Mouse (Mus musculus): ENCODE measurements at regions not wholly inside any gene's neighbourhood (a gene's known extent, or its start where the extent isn't known, plus 50 kb on each side); places are given as distances from the start of the nearest gene placed in this dataset.

DNA sequence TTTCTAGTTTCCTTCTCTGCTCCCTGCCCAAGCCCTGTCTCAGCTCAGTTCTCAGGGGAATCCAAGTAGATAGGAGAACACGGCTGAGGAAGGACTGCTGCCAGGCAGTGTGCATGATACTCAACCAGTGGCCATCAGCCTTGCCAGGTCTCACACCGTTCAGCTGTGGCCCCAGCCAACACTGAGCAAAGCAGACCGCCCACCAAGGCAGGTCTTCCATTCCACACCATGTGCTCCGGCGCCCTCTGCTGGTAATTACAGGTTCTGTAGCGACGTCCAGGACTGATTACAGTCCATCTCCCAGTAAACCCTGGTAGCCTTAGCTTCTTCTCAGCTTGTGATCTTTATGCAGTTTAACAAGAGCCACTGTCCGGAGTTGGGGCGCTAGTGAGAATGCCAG lies 144.5 kb downstream of the Tfcp2l1 start:
- H3K4me1 ChIP-seq (ENCODE audit: control insufficient read depth, insufficient read depth, low read length): no peaks in the 10 kb centered on the region
- no peak overlapping the region for H3K4me3 ChIP-seq (ENCODE audit: low read length)
- H3K9ac ChIP-seq (ENCODE audit: low read length): no peak overlapping the region
- no peaks in the 10 kb centered on the region for H3K36me3 ChIP-seq (ENCODE audit: control insufficient read depth, insufficient read depth)
- 18% methylated on average over 9 of the region's 9 CpGs for WGBS
- H3K27ac ChIP-seq (ENCODE audit: low read length): no peak overlapping the region
- no peaks in the 10 kb centered on the region for H3K9me3 ChIP-seq (replicated peaks; ENCODE audit: control insufficient read depth, low read length)
- no peak overlapping the region for H3K4me2 ChIP-seq (ENCODE audit: low read depth, low read length)
- H3K27me3 ChIP-seq (ENCODE audit: control insufficient read depth, insufficient read depth, low read length): 0 out of 2 replicates have a peak, but pooled peaks cover 2% of the 10 kb centered on the region
- ATAC-seq (replicated peaks; ENCODE audit: extremely low read depth, insufficient read depth, low FRiP score): no peak; the same call in 1 of the 2 replicates

DNA sequence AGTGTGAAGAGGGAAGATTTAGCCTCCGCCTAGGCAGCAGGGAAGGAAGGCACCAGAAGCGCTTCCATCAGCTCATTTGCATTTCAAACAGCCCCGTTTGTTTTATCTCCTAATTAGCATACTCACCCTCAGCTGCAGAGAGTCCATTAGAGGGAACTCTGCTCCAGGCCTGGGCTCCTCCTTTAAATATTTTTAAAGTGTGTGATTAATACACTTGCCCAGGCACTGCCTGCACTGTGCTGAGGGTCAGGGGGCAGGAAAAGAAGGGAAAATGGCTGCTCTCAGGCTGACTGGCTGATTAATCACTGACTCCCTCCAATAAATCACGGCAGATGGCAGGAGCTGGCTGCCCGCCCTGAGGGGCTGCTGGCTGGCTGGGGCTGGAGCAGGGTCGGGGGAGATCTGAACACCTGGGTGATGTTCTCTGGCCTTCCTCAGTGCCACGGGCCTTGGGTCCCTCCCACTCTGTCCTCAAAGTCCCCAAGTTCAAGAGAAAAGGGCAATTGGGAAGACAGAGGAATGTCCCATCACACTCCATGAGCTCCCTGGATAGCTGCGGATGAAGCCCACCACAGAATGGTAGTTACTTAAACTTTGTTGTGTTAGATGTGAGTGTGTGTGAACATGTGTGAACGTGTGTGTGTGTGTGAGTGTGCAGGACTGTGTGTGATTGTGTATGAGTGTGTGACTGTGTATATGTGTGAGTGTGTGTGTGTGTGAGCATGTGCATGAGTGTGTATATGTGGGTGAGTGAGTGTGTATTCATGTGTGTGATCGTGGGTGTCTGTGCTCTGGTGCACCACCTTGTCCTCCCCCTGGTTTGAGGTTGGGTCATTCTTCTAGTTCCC lies 149.1 kb downstream of the Tfcp2l1 start:
- ATAC-seq (replicated peaks; ENCODE audit: extremely low read depth, insufficient read depth, low FRiP score): no peak
- WGBS: 42% methylated on average over 10 of the region's 10 CpGs

More for the DNA sequence above, 149.1 kb downstream of the Tfcp2l1 start:
- H3K9me3 ChIP-seq (replicated peaks; ENCODE audit: control insufficient read depth, low read length): no peaks in the 10 kb centered on the region
- no peaks in the 10 kb centered on the region for H3K27me3 ChIP-seq (ENCODE audit: control insufficient read depth, insufficient read depth, low read length)
- no peak overlapping the region for H3K4me3 ChIP-seq (ENCODE audit: low read length)
- no peak overlapping the region for H3K4me2 ChIP-seq (ENCODE audit: low read depth, low read length)
- H3K36me3 ChIP-seq (ENCODE audit: control insufficient read depth, insufficient read depth): no peaks in the 10 kb centered on the region
- no peak overlapping the region for H3K27ac ChIP-seq (ENCODE audit: low read length)
- no peak overlapping the region for H3K9ac ChIP-seq (ENCODE audit: low read length)
- H3K4me1 ChIP-seq (ENCODE audit: control insufficient read depth, insufficient read depth, low read length): no peaks in the 10 kb centered on the region
